Mouse (Mus musculus) embryonic stem cell, embryonic (primary cell): ENCODE measurements around the gene Fndc3a.

Experiments
- CTCF ChIA-PET, 4 experiments: fragments of 300-600 bp in 2 of 4; fragments of 350-600 bp in 2 of 4; sonication (Branson Sonifier 250); formaldehyde crosslinking; loops; one replicate each; lab custom pipeline; 2022; ENCODE audit warnings: inconsistent platforms in 2 of 4; lab: Charles Lee
- POLR2A ChIA-PET, 4 experiments: fragments of 300-600 bp in 2 of 4; fragments of 350-600 bp in 2 of 4; sonication (Branson Sonifier 250); formaldehyde crosslinking; loops; one replicate each; lab custom pipeline; 2022; ENCODE audit warnings: antibody characterized with exemption in 4 of 4, inconsistent platforms in 1 of 4; lab: Charles Lee

Gene Fndc3a

GRCm38 (mm10) chr14:72709710-72710340 lies at the start of gene Fndc3a:
Fndc3a (minus strand) TSS chr14:72710003.
- ChIA-PET CTCF (interaction anchor here in 1 of 4 experiments (0.6 kb wide), 1 partner anchor 323 kb away, joined by 3 read pairs; no protein-coding TSS in a partner anchor), POLR2A (interaction anchor here in 3 of 4 experiments (0.7 to 2.3 kb wide), 15 partner anchors 10 to 745 kb away, joined by 3 to 8 read pairs (median 4); no protein-coding TSS in a partner anchor)

- CTCF ChIA-PET, result no interaction called here
Measured at GRCm38 (mm10) chr14:72752893-72753292, 43.1 kb upstream of the Fndc3a start.

GRCm38 (mm10) chr14:72750426-72751182 lies 40.8 kb upstream of the Fndc3a start:
- ChIA-PET POLR2A (no interaction called here), CTCF (no interaction called here)

More at GRCm38 (mm10) chr14:72752893-72753292, 43.1 kb upstream of the Fndc3a start:
- POLR2A ChIA-PET, result no interaction called here

- CTCF ChIA-PET, result no interaction called here
- POLR2A ChIA-PET, result no interaction called here
Measured at GRCm38 (mm10) chr14:72748331-72748730, 38.5 kb upstream of the Fndc3a start.

- CTCF ChIA-PET, result no interaction called here
Measured at GRCm38 (mm10) chr14:72741667-72742066, 31.9 kb upstream of the Fndc3a start.

GRCm38 (mm10) chr14:72740336-72740735 lies 30.5 kb upstream of the Fndc3a start:
- POLR2A ChIA-PET, result no interaction called here
- CTCF ChIA-PET, result no interaction called here

More at GRCm38 (mm10) chr14:72741667-72742066, 31.9 kb upstream of the Fndc3a start:
- POLR2A ChIA-PET, result no interaction called here

- CTCF ChIA-PET, result no interaction called here
- POLR2A ChIA-PET, result no interaction called here
Measured at GRCm38 (mm10) chr14:72739484-72740208, 29.8 kb upstream of the Fndc3a start.

GRCm38 (mm10) chr14:72738776-72739175 lies 29.0 kb upstream of the Fndc3a start:
- CTCF ChIA-PET, result no interaction called here

GRCm38 (mm10) chr14:72738217-72738616 lies 28.4 kb upstream of the Fndc3a start:
- ChIA-PET POLR2A (no interaction called here), CTCF (no interaction called here)

More at GRCm38 (mm10) chr14:72738776-72739175, 29.0 kb upstream of the Fndc3a start:
- POLR2A ChIA-PET, result no interaction called here

GRCm38 (mm10) chr14:72725865-72726264 lies 16.1 kb upstream of the Fndc3a start:
- POLR2A ChIA-PET, result interaction anchor here in 3 of 4 experiments (0.8 to 1.5 kb wide), 6 partner anchors 10 to 119 kb away, joined by 3 to 5 read pairs (median 4); partner anchors contain the start of gene Fndc3a (in 2 of the 3)
- CTCF ChIA-PET, result no interaction called here

GRCm38 (mm10) chr14:72722274-72723053 lies 12.7 kb upstream of the Fndc3a start:
- POLR2A ChIA-PET, result no interaction called here
- CTCF ChIA-PET, result no interaction called here

GRCm38 (mm10) chr14:72716175-72716574 lies 6.4 kb upstream of the Fndc3a start:
- POLR2A ChIA-PET, result interaction anchor here in 1 of 4 experiments (1.2 kb wide), 1 partner anchor 10 kb away, joined by 4 read pairs; no protein-coding TSS in a partner anchor
- CTCF ChIA-PET, result no interaction called here

- CTCF ChIA-PET, result no interaction called here
- POLR2A ChIA-PET, result no interaction called here
Measured at GRCm38 (mm10) chr14:72711130-72711529, 1.3 kb upstream of the Fndc3a start.

- ChIA-PET CTCF (interaction anchor here in 1 of 4 experiments (0.6 kb wide), 1 partner anchor 323 kb away, joined by 3 read pairs; no protein-coding TSS in a partner anchor), POLR2A (interaction anchor here in 3 of 4 experiments (0.7 to 2.3 kb wide), 12 partner anchors 11 to 745 kb away, joined by 3 to 8 read pairs (median 4); no protein-coding TSS in a partner anchor)
Measured at GRCm38 (mm10) chr14:72710341-72711027, 681 bp upstream of the Fndc3a start.

GRCm38 (mm10) chr14:72709091-72709709 lies 603 bp downstream of the Fndc3a start:
- POLR2A ChIA-PET, result interaction anchor here in 3 of 4 experiments (0.7 to 2.3 kb wide), 13 partner anchors 9 to 176 kb away, joined by 3 to 8 read pairs (median 4); no protein-coding TSS in a partner anchor
- CTCF ChIA-PET, result no interaction called here

- ChIA-PET POLR2A (interaction anchor here in 2 of 4 experiments (1.0 to 2.3 kb wide), 5 partner anchors 8 to 104 kb away, joined by 3 to 8 read pairs (median 3); no protein-coding TSS in a partner anchor), CTCF (no interaction called here)
Measured at GRCm38 (mm10) chr14:72708581-72708991, 1.2 kb downstream of the Fndc3a start.

- CTCF ChIA-PET, result no interaction called here
- POLR2A ChIA-PET, result interaction anchor here in 1 of 4 experiments (0.9 to 1.0 kb wide), 2 partner anchors 9 to 10 kb away, joined by 3 to 4 read pairs; no protein-coding TSS in a partner anchor
Measured at GRCm38 (mm10) chr14:72700056-72700455, 9.7 kb downstream of the Fndc3a start.
